Mouse (Mus musculus) lung, adult 2 months (tissue): ENCODE data around the gene Recql. TPM values are rescaled to one million over a fixed set of nuclear protein-coding genes. Genes with fewer than 3 reads are reported as not detected.

ENCODE experiments used
- DNase-seq: peaks from one replicate; pipeline ENCODE4 v3.0.0; 2022
- H3K4me1 ChIP-seq: fragments of 200-500 bp; 2 replicates; pipeline ENCODE4 v1.6.1; 2011; ENCODE audit warnings: low read length; ENCODE audit not compliant: control insufficient read depth, insufficient read depth
- H3K4me3 ChIP-seq: fragments of 200-500 bp; replicated peaks from 2 replicates; pipeline ENCODE3; 2011; ENCODE audit warnings: low read depth, mild to moderate bottlenecking, control low read depth, low read length; ENCODE audit errors: extremely low read depth
- CTCF ChIP-seq: fragments of 200-500 bp; IDR thresholded peaks from 2 replicates; pipeline ENCODE4 v1.5.1; 2011; ENCODE audit warnings: mild to moderate bottlenecking, low read length, control low read depth; ENCODE audit not compliant: insufficient read depth
- POLR2A ChIP-seq: fragments of 200-500 bp; IDR thresholded peaks from 2 replicates; pipeline ENCODE4 v1.6.1; 2011; ENCODE audit warnings: low read depth, mild to moderate bottlenecking, control low read depth, low read length, borderline replicate concordance; ENCODE audit errors: extremely low read depth
- WGBS: fragments of 180-500 bp; shearing (Covaris S2); methylation state at CpG from one replicate; pipeline ENCODE4 v1.1.7; 2018; 5-methylcytosine and 5-hydroxymethylcytosine counted together
- polyA plus RNA-seq: library from polyadenylated mRNA; depleted of rRNA; stranded (reverse); fragments of >200 nt; gene quantifications from 2 replicates; pipeline ENCODE4 v1.2.3, GENCODE M21; 2012; rRNA removed

Gene Recql
- 5.7 and 10.3 TPM in 2 replicates for polyA plus RNA-seq

DNA sequence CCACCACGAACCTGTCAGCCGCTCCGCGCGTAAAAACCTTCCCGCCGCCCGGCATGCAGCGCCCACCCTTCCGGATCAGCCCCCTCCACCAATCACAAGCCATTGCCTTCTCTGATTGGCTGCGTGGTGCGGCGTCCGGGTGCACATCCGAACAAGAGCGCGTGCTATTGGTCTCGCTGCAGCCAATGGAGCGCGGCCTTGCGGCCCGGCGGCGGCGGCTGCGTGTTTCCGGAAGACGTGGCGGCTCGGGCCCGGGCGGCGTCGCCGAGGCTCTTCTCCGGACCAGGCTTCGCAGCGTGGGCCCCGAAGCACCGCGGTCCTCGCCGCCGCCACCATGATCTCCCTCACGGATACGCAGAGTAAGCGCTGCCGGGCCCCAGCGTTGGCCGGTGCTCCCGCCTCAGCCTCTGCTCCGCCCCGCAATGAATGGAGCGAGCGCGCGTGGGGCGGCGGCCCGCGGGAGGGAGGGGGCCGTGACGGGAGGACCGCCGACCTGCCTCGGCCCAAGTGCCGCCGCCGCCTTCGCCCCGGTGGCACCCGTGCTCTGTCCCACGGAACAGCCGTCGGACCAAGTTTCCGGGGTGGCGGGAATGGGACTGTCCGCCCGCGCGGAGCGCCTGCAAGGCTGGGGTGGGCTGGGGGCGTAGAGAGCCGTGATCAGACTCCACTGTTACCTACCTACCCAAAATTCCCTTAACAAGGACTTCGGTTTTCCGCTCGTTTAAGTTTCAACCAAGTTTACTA, at the start of gene Recql, which contains the start of gene Golt1b:
Gene Recql (minus strand): TSS at position 77 of the 744 bp plus-strand sequence.
Gene Golt1b (plus strand): TSS at position 211 of the 744 bp plus-strand sequence.
- WGBS = 1% methylated on average over 85 of the region's 87 CpGs
- peak within 1 kb of the TSS; percentile 81 for H3K4me3 ChIP-seq
- TF ChIP-seq CTCF = no peak
- TF ChIP-seq POLR2A = 0 out of 2 replicates have a peak, but pooled peaks have one; percentile 21

DNA sequence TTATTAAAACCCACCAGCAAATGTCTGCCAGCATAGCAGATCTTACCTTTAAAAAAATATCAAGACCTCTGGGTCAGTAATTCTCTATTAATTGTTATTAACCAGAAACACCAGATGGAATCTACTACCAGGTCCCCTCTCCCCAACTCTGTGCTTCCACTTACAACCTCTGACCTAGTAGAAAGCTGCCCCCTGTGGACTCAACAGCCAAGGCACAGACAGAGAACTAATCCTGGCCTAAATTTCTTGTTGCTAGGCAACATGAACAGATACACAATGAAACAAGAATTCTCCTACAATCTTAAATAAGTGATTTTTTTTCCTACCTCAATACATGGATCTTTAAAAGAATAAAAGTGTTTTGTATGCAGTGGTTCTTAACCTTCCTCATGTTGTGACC, 42.2 kb upstream of the Recql start:
- Histone ChIP-seq H3K4me1 (no peaks in the 10 kb centered on the region), H3K4me3 (no peak overlapping the region)
- TF ChIP-seq POLR2A (no peak), CTCF (no peak)
- DNase-seq = no peak

More for the DNA sequence above, at the start of gene Recql, which contains the start of gene Golt1b:
- H3K4me1 ChIP-seq = 0 out of 2 replicates have a peak, but pooled peaks cover 5% of the 10 kb centered on the region
- peak; percentile 99 for DNase-seq

DNA sequence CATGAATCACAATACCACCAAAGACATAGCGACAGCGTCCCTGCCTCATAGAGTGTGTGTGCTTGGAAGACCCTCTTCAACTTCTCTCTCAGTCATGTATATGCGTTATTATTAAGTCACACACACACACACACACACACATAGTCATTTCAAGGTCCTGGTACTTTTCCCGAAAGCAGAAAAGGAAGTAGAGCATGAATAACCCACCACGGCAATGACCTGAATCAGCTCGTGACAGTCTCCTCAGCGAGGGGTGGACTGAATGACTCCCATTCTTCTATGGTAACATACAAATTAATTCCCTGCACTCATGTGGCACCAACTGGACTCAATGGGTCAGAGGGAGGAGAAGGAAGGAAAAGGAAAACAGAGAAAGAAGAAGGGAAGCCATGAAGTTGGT, 38.1 kb upstream of the Recql start:
- Histone ChIP-seq H3K4me1 (no peaks in the 10 kb centered on the region), H3K4me3 (no peak overlapping the region)
- TF ChIP-seq CTCF (no peak), POLR2A (no peak)
- 61% methylated on average over 7 of the region's 7 CpGs for WGBS
- DNase-seq = no peak

DNA sequence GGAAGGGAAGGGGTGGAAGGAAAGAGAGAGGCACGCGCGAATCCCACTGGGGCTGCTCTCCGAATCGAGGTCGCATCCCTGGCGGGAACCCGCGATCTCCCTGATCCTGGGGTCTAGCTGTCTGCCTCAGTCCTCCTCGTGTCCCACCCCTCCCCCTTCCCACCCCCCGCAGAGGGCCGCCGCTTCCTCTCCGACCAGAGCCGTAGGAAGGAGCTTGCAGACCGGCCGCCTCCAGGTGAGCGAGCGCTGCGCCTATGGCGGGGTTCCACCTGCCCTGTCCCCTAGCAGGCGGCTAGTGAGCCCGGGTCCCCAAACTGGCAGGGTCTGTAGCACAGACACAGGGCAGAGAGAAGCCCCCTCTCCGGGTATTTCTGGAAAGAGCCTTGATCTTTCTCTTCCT, 27.7 kb upstream of the Recql start:
- WGBS = 4% methylated on average over 24 of the region's 24 CpGs
- no peak for TF ChIP-seq CTCF
- H3K4me1 ChIP-seq = no peaks in the 10 kb centered on the region
- DNase-seq = no peak
- H3K4me3 ChIP-seq = no peak overlapping the region

DNA sequence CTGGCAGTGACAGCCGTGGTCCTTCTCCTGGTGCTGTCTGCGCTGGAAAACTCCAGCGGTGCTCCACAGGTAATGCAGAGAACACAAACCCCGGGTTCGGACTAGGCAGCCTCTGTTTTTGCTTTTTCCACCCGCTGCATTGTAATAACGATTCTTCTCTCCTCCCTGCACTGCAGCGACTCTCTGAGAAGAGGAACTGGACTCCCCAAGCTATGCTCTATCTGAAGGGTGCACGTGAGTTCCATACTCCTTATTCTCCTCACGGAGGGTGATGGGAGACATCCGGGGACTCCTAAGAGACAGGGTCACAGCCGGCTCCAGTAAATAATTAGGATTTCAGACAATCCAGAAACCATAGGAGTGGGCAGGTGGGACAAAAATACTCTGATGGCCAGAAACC, 27.0 kb upstream of the Recql start:
- DNase-seq = no peak
- Histone ChIP-seq H3K4me1 (no peaks in the 10 kb centered on the region), H3K4me3 (no peak overlapping the region)
- WGBS = 21% methylated on average over 12 of the region's 12 CpGs
- no peak for TF ChIP-seq POLR2A
- TF ChIP-seq CTCF = no peak

DNA sequence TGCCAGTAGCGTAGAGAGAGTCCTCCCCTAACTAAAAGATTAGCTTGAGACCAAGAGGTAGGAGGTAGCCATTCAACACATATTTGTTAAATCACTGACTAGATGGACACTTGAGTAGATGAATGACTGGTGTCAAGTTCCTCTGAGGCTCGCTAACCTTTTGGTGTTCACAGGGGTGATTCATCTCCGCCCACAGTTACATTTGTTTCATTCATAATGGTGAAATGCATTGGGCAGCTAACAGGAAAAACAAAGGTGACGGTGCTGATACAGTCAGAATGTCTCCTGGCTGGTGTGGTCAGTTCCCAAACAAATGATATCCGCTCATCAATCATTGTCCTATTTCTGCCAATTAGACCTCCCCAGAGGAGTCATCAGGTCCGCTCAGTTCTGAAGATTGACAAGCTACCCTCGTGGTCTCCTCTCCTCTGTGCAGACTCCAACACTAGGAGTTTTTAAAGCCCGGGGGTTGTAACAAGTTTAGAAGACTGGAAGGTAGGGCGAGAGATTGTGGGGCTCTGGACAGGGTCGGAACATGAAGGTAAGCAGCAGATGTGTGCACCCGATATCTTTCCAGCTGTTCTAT, 26.1 kb upstream of the Recql start, which contains the start of gene Spx:
Gene Spx (plus strand): TSS at position 536 of the 586 bp plus-strand sequence.
- H3K4me1 ChIP-seq = no peaks in the 10 kb centered on the region
- WGBS = 63% methylated on average over 11 of the region's 11 CpGs
- TF ChIP-seq CTCF = no peak
- no peak for TF ChIP-seq POLR2A

DNA sequence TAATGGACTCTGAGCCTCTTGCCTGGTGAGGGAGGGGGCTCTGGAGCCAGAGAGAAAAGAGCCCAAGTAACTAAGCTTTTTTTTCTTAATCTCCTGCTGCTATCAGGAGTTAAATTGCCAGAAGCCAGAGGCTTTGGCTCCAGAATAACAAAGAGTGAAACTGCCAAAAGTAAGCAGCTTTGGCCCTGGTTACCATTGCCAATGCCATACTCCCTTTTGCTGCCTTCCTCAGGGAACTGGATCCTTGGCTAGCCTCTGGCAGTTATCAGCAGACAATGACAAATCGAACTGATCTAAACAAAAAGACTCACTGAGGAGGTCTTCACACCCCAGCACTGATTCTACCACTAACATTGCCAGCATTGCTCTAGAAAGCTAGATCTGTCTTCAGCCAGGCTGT, 24.3 kb upstream of the Recql start:
- DNase-seq = no peak
- no peak for TF ChIP-seq CTCF
- no peak for TF ChIP-seq POLR2A
- no peaks in the 10 kb centered on the region for H3K4me1 ChIP-seq
- WGBS = 22% methylated on average over 1 of the region's 1 CpGs
- H3K4me3 ChIP-seq = no peak overlapping the region

More for the DNA sequence above, 26.1 kb upstream of the Recql start, which contains the start of gene Spx:
- DNase-seq = no peak
- no peak within 1 kb of the TSS for H3K4me3 ChIP-seq

DNA sequence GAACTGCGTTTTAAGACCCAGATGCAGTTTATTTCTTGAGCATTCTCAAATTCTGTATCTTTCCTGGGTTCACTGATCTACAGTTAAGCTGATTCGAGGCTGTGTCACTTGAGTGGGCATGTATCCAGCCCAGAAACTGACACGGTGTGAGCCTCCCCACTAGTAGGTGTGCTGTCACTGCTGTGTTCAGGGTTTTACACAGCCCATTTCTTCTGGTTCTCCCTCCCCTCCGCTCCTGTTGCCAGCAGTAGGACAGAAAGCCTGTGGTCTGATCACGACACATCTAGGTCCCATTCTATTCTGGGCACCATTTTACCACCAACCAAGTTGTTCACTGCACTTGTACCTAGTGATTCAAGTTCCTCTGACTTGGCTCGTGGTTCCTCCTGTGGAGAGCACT, 8.9 kb upstream of the Recql start:
- TF ChIP-seq POLR2A = no peak
- no peak for TF ChIP-seq CTCF
- WGBS = 84% methylated on average over 6 of the region's 6 CpGs
- no peaks in the 10 kb centered on the region for H3K4me1 ChIP-seq
- no peak overlapping the region for H3K4me3 ChIP-seq
- no peak for DNase-seq

DNA sequence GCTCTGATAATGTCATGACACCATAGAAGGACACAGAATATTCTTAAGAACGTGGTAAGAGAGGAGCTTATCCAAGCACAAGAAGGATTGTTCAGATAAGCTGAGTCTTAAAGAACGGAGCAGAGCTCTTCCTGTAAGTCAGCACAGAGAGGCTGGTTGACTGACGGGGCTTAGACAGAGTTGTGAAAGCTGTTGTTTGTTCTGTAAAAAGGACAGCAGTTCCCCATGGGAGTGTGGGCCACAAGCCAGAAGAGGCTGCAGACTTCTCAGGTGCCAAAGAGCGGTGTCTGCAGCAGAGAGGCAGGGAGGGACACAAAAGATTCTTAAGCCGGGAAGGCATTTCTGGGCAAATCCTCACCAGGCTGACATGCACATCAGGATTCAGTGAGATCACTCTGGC, 7.8 kb upstream of the Recql start:
- TF ChIP-seq POLR2A = no peak
- TF ChIP-seq CTCF = no peak
- H3K4me1 ChIP-seq = no peaks in the 10 kb centered on the region
- no peak overlapping the region for H3K4me3 ChIP-seq
- WGBS = 77% methylated on average over 5 of the region's 5 CpGs
- no peak for DNase-seq

DNA sequence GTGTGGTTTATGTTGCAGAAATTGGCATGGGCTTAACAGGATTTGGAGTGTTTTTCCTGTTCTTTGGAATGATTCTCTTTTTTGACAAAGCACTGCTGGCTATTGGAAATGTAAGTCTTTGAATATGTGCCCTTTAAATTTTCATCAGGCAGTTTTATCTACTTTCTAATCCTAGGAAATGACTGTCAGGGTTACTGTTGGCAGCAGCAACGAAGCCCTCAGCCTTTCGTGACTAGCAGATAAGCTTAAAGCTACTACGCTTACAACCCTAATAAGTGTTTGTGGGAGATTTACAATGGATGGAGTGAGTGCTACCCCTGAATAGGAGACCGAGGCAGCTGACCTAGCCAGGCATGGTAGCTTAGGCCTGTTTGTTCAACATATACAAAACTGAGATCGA, 5.4 kb upstream of the Recql start:
- no peak for DNase-seq
- Histone ChIP-seq H3K4me3 (no peak overlapping the region), H3K4me1 (0 out of 2 replicates have a peak, but pooled peaks cover 5% of the 10 kb centered on the region)
- TF ChIP-seq CTCF (no peak), POLR2A (no peak)
- 81% methylated on average over 5 of the region's 5 CpGs for WGBS
